Mouse (Mus musculus): ENCODE data around the gene Arid1a. TPM values are rescaled to one million over a fixed set of nuclear protein-coding genes. Genes with fewer than 3 reads are reported as not detected.

Gene Arid1a
- total RNA-seq, 2 experiments from 2014 or later = 22.3 to 27.3 TPM

DNA sequence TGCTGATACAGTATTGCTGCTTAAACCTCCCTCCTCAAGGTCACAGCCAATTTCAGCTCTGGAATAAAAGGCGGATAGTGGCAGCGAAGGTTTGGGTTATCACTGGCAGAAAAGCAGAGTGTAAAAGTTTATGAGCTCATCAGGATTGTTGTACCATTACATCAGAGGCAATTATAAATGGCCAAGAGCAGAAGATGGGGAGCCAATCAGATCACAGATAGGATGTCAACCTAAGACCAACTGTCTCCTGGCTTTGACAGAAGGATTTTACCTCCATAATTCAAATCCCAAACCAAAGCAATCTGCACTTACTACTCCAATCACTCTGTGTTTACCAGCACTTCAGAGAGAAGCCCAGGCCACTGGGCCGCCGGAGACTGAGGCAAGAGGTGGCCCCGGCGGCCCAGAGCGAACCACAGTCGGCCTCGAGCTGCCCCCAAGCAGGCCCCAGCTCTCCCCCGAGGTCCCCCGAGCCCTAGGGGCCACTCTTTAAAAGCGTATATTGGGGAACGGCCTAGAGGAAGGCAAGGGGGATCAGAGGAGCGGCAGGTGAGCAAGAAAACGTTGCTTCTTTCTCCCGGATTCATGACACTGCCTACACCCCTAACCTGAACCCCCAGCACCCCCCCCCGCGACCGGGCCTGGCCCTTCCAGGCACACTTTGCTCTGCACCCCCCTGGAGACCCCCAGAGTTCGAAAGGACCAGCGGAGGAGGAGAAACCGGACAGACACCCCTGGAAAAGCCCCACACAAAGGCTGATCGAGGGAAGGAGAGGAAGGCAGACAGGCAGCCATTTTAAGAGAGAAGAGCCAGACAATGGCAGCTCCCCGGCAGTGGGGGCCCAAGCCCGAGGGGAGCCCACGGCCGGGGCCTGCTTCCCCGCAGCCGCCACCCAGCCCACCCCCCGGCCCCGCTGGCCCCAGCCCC lies 4.8 kb downstream of the Arid1a start:
- no peak for DNase-seq

DNA sequence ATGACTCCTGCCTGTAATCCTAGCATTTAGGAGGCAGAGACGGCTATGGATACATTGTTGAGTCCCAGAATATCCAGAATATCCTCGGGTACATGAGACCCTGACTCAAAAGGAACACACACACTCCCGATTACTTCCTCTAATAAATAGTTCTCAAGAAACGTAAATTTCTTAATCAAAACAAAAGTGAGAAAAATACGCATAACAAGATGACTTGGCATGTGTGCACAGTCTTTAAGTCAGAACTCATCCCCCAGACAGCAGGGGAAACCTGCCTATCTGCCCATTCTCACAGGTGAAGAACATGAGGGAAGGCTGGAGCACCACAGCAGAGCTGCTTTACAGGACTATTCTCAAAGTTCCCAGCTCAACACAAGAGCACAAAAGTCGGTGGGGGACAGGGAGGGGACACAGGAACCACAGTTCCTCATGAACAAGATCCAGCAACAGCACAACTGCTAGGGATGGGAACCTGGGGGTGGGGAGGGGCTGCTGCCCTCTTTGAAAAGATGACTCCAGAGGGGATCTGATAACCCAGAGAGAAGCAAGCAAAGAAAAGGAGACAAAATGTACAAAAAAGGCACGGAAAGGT lies 6.3 kb downstream of the Arid1a start:
- no peak for DNase-seq
- intact Hi-C loops (cut with DNase I; ENCODE audit: low total_unique reads) = loop anchor here (5.0 kb wide), 1 partner anchor 78 kb away; the partner anchor contains the start of gene Pigv

More for the DNA sequence above, 4.8 kb downstream of the Arid1a start:
- intact Hi-C loops (cut with DNase I; ENCODE audit: low total_unique reads) = loop anchor here (5.0 kb wide), 1 partner anchor 79 kb away; the partner anchor contains the start of gene Pigv

DNA sequence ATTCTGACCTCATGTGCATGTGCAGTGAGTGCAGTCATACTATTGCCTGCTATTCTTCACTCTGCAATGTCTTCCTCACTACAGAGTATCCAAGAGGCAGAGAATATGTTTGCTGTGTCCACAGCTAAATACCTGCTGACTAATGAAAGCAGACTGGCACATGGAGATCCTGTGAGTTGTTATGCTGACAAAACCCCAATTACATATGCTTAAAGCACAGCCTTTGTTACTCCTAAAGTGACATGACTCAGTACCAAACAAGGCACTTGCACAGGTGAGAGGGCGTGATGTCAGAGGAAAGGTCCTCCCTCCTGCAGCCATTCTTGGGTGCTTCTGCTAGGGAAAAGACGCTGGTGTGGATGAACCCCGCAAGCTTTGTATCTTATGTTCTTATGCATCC lies 21.3 kb downstream of the Arid1a start:
- DNase-seq = no peak

DNA sequence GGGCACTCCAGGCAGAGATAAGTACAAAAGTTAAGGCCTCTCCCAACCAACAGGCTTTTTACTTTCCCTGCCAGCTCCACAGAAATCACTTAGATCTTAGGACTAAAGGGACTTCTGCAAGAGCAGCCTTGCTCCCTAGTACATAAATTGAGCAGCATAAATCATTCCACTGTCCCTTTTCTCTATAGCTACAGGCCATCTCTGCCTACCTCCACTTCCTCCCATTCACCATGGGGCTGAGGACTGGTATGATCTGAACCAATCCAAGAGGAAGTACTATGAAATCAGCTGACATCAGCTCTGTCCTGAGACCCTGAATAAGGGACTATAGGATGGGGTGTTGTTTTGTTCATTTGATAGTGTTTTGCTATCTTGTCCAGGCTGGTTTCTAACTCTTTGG lies 26.4 kb downstream of the Arid1a start:
- no peak for DNase-seq
- intact Hi-C loops (cut with DNase I; ENCODE audit: low total_unique reads) = loop anchor here (10.0 kb wide), 1 partner anchor 45 kb away; no protein-coding TSS in a partner anchor

More for the DNA sequence above, 21.3 kb downstream of the Arid1a start:
- intact Hi-C loops (cut with DNase I; ENCODE audit: low total_unique reads) = loop anchor here (10.0 kb wide), 1 partner anchor 50 kb away; no protein-coding TSS in a partner anchor

DNA sequence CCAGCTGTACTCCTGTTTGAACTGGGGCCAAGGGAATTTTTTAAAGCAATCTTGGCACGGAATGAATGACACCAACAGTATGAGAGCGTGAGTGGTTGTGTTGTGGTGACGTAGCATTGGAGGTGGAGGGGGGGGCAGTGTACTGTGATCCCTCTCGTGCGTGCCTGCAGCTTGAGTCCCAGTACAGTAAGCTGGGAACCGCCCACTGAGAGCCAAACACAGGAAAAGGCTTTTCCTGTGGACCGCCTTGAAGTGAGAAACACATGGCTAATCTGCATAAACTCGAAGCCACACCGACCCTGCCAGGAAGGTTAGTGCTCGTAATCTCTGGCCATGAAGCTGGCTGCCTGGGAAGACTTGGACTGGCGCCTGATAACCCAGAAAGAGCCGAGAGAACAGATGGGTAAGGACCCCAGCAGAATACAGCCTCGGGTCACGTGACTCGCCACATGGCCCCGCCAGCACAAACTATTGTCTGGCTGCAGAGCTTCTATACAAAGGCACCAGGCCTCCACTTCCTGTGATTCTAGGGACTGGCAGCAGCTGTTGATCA lies 27.0 kb downstream of the Arid1a start:
- intact Hi-C loops (cut with DNase I; ENCODE audit: low total_unique reads) = loop anchor here (10.0 kb wide), 1 partner anchor 45 kb away; no protein-coding TSS in a partner anchor
- DNase-seq = peak; percentile 80

DNA sequence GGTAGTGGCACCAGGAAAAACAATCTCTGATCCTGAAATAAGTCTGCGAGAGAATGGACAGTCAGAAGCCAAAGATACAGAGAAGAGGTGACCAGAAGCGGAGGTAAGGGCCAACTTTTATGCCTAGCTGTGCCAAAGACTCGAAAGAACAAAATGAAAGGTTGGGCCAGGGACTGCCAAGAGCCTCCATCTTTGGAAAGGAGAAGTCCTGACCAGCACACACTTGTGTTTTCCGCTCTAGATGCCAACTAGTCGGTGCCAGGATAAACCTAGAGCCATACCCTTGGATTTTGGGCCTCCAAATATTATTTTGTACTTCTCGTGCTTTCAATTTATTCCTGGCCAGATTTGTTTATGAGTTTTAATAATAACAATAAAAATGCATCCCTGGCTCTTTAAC lies 27.6 kb downstream of the Arid1a start:
- no peak for DNase-seq
- intact Hi-C loops (cut with DNase I; ENCODE audit: low total_unique reads) = no loop called here

DNA sequence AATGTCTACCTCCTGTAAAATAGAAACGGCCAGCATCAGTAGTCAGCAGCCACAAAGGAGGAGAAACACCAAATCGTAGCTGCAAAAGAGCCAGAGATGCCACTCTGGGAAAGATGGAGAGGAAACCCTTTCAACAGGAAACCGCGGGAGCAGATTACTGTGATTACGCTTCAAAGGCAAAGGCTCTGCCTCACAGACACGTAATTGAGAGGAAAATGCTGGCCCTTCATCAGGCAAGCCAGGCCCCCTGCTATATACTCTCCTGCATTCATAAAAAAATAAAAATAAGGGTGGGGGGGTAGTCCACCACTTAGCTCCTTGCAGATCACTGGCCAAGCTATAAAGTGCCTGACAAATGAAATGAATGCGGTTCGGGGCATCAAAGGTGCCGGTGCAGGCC lies 28.3 kb downstream of the Arid1a start:
- no peak for DNase-seq
- intact Hi-C loops (cut with DNase I; ENCODE audit: low total_unique reads) = no loop called here

DNA sequence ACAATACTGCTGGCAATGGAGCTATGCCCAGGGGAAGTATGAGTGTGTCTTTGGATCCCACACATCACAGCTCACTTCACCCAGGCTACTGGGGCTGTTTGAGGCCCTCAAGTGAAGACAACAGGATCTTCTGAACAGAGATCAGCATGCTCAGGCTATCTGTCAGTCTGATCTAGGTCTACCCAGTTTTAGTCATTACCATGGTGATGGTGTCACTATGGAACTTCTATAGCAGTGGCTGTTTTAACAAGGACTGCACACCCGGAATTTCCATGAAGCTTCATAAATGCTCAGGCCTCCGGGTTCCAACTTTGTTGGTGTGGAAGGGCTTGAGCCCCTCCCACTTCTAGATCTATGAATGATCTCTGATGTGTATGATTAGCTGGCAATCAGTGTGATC lies 30.9 kb downstream of the Arid1a start:
- intact Hi-C loops (cut with DNase I; ENCODE audit: low total_unique reads) = no loop called here
- no peak for DNase-seq

DNA sequence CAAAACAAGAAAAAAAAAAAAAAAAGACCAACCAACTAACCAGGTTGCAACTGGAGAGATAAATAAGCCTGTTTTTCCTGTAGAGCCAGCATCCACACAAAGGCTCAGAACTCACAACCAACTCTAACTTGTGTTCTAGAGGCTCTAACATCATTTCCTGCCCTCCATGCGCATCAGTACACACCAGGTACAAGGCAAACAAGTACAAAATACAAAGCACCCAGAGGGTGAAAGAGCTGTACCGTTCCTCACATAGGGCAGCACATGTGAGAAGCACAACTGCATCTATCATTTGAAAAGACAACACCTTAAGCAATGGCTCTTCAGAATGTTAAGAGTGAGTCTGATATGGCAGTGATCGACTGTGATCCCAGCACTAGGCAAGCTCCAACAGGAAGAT lies 36.8 kb downstream of the Arid1a start:
- intact Hi-C loops (cut with DNase I; ENCODE audit: low total_unique reads) = no loop called here

DNA sequence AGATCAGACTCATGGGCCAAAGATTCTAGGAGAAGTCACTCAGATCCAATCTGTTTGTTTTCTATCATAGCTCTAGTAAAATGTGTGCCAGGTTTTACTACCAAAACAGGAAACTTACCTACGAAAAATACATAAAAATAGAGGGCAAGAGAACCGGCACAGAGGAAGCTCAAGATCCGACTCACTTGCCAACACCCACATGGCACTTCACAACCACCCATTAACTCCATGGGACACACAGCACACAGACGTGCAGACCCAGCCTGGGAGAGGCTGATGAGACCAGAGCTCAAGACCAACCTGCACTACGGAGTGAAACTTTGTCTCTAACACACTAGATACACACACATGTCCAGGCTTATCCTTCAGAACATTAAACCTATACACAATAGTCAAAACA lies 43.8 kb downstream of the Arid1a start:
- DNase-seq = no peak
- intact Hi-C loops (cut with DNase I; ENCODE audit: low total_unique reads) = no loop called here

More for the DNA sequence above, 36.8 kb downstream of the Arid1a start:
- DNase-seq = no peak

DNA sequence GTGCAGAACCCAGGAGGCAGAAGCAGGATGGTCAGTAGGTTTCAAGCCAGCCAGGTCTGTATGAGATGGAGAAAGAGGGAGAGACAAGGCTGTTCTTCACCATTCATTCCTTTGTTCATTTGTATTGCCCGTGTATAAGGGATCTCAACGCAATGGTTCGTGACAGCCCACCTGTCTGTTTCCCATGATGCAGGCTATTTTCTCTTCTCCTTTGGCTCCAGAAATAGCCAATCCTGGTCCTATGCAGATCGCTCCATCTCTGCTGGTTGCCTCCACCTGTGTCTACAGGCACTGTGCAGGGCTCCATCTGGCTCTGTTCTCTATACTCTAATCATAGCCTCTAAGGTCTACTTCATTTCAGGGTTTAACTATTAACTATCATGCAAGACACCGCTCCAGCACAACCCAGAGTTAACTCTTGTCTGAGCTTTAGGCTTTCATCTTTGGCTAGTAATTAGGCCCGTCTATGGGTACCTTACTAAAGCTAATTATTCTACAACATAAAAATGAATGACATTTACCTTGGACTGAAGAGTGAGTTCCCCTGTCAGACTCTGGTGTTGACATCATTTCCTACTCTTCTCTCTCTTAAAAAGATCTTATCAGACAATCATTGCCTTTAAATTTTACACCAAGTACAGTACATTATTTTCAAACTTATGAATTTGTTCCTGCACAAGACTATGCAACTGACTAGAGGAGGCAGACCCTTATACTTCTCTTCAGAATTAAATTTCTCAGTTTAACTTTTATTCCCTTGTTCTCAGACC lies 45.1 kb downstream of the Arid1a start:
- intact Hi-C loops (cut with DNase I; ENCODE audit: low total_unique reads) = no loop called here
- no peak for DNase-seq

DNA sequence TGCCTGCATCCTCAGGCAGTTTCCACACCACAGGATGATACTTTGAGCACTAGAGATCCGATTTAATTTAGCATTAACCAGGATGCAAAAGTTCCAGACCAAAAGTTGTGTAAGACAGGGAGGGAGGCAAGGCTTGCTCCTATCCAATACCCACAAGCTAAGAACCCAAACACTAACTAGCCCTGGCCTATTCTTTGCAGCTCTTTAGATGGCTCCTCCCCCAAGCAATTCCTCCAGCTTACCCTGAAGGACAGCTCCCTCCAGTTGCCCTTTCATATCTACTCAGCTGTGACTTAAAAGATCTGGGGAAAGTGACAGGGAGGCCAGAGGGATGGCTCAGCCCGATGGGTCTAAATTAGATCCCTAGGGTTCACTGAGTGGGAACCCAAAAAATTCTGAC lies 47.2 kb downstream of the Arid1a start:
- DNase-seq = no peak
- intact Hi-C loops (cut with DNase I; ENCODE audit: low total_unique reads) = no loop called here

DNA sequence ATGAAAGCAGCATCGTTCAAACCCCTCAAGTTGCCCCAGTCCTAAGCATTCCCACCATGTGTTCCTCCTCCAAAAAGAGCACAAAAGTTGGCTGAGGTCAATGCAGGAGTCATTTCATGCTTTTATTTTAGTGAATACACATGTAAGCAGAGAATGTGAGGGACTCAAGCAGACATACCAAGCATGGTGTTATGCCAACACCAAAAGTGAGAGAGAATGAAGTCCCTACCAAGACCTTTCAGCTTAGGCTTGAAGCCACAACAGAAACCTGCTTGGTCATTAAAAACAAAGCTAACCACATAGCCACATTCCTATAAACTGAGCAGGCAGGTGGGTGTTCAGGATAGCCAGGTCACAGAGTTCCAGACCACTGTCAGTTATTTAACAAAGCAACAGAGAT lies 49.1 kb downstream of the Arid1a start:
- no peak for DNase-seq
- intact Hi-C loops (cut with DNase I; ENCODE audit: low total_unique reads) = no loop called here

DNA sequence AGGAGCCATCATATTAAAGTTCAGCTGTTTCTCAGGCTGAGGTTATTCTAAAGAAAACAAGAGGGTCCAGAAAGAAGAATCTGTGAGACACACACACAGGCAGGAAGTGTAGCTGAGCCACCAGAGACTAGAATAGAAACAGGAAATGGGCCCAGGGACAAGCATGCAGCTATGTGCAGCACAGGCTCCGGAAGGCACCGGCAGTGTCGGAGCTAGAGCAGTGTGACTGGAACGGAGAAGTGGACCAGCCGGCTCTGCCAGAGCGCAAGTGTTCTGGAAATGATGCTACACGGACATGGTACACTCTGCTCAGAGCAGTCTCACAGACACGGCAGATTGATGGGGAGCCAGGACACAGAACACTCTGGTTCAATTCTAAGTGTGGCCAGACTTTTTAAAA lies 49.6 kb downstream of the Arid1a start:
- intact Hi-C loops (cut with DNase I; ENCODE audit: low total_unique reads) = no loop called here
- peak; percentile 71 for DNase-seq

DNA sequence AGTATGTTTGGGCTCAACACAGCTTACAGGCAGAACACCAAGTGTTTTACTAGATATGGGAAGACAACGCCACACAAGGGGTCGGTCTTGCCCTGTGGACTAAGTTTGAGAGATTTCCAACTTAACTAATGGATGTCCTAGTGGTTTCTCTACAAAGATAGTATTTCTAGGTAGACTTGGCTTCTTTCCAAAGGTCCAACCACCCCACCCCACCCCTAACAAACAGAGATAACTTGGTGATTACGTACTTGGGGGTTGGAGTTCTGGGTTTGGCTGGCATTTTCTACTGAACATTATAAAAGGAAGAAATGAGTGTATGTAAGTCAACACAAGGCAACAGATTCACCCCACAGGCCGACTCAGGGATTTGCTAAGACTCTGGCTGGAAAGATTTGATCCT lies 51.5 kb downstream of the Arid1a start:
- intact Hi-C loops (cut with DNase I; ENCODE audit: low total_unique reads) = no loop called here

DNA sequence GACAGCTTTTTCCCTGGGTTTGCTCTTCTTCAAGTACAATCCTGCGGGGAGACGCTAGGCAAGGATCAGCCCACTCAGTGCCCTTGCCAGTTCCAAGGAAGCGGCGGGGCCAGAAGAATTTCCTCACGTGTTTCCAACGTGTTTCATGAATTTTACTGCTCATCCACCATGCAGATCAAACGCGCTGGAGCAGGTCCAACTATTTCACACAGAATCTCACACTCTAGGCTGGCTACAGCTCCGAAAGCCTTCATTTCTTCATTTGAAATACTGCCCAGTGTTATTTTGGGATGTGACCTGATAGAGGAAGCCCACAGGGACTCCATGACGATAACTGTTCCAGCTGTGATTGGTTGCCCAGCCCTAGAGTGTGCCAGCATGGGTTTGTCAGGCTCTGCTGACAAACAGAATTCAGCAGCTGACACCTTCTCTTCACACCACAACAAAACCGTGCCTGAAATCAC lies 55.6 kb downstream of the Arid1a start:
- intact Hi-C loops (cut with DNase I; ENCODE audit: low total_unique reads) = no loop called here
- DNase-seq = peak; percentile 65

More for the DNA sequence above, 51.5 kb downstream of the Arid1a start:
- no peak for DNase-seq

DNA sequence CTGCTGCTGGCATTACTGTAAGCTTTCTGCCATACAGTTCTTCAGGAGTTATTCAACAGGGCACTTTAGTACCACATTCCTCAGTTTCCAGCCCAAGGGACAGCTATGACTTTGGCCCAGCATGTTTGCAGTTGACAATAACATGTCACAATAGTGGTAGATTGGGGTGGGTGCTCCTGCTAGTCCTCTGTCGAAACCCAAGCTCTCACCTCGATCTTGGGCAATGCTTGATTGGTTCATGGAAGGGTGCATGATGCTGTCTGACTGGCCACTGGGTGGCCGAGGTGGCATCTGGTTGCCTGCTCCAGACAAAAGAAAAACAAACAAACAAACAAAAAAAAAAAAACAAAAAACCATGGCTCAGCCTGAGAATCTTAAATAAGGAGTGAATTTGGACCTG lies 61.2 kb downstream of the Arid1a start:
- DNase-seq = no peak
- intact Hi-C loops (cut with DNase I; ENCODE audit: low total_unique reads) = no loop called here

DNA sequence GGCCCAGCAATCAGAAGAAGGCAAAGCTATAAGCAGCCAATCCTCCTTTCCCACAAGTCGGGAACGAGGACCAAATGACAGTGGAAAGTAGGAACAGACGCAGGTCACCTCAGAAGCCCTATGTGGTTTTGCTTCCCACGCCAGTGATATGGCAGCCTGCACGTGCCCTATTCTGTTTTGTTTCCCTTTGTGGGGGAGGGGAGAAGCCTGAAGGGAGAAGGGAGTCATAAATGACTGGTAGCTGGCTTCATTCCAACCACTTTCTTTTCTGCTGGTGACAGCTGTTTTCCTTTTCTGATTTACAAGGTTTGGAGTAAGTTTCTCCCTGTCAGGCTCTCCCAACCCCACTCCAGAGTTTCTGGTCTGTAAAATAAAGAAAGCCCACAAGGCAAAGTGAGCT lies 66.3 kb downstream of the Arid1a start:
- intact Hi-C loops (cut with DNase I; ENCODE audit: low total_unique reads) = no loop called here
- no peak for DNase-seq

DNA sequence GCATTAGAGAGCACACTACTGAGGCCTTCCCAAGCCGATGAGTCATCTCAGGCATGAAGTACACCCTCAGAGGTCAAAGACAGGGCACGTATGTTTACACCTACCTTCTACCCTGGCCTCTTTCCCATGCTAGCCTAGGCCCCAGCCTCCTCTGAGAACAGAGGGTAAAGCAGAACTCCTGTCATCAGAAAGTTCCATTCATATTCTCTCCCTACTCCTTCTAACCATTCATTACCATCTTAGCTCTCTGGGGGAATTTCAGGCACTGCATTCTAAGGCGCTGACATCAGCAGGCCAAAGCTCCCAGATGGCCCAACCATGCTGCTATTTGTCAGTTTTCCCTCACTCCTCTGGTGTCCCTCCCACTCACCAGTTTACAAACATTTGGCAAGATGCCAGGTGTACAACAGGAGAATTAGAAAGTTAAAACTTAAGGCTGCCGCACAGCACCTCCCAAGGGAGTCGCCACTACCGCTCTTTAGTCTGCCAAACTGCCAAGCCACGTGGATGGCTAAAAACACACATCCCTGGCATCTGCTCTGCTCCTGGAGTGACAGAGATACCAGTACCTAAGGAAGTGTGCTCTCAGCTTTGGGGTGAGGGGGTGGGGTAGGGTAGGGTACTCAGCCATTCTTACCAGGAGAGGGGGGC lies 68.0 kb downstream of the Arid1a start:
- intact Hi-C loops (cut with DNase I; ENCODE audit: low total_unique reads) = loop anchor here (10.0 kb wide), 1 partner anchor 46 kb away; no protein-coding TSS in a partner anchor

More for the DNA sequence above, 68.0 kb downstream of the Arid1a start:
- DNase-seq = peak; percentile 48

Data from gastrocnemius, postnatal 14 days (tissue).